Mouse (Mus musculus): Measurements from ENCODE around the gene Fanca.

- TF ChIP-seq CTCF (conservative IDR thresholded peaks at IDR 0.05 in 1 of 2, IDR thresholded peaks at IDR 0.05 in 1 of 2; ENCODE audit: low read depth in 2 of 2, low read length in 2 of 2) (no peak), USF1 (IDR thresholded peaks at IDR 0.05; ENCODE audit: low read depth, low read length) (no peak), CHD2 (IDR thresholded peaks at IDR 0.05; ENCODE audit: low read length) (no peak), ZMIZ1 (IDR thresholded peaks at IDR 0.05; ENCODE audit: low read depth, low read length) (no peak), KAT2A (IDR thresholded peaks at IDR 0.05; ENCODE audit: insufficient replicate concordance, low read length) (no peak), EP300 (IDR thresholded peaks at IDR 0.05; ENCODE audit: low read length) (no peak), POLR2A (IDR thresholded peaks at IDR 0.05; ENCODE audit: low read depth, low read length) (no peak), MEF2A (IDR thresholded peaks at IDR 0.05; ENCODE audit: borderline replicate concordance, low read depth, low read length) (no peak)
These were observed 452 bp downstream of the Fanca start for GRCm38 (mm10) chr8:123317781-123318466.
